Mouse (Mus musculus) large intestine, adult 2 months (tissue): ENCODE data around the gene Olfr1344. TPM values are rescaled to one million over a fixed set of nuclear protein-coding genes. Genes with fewer than 3 reads are reported as not detected.

Experiments used
- polyA plus RNA-seq: library from polyadenylated mRNA; depleted of rRNA; stranded (reverse); fragments of >200 nt; gene quantifications from 2 replicates; pipeline ENCODE4 v1.2.3, GENCODE M21; 2012; rRNA removed

Olfr1344 gene
- polyA plus RNA-seq, 1 experiment = not detected

Other genes with a start within 250 kb of the Olfr1344 start
- 0.15 TPM in 1 of 2 replicates, not detected in the other for gene Galp, start 241.6 kb upstream of the Olfr1344 start, polyA plus RNA-seq
- gene Zscan5b, start 216.4 kb upstream of the Olfr1344 start, polyA plus RNA-seq = not detected in 2 replicates
- 0.31 and 0.45 TPM in 2 replicates for gene Epp13, start 186.0 kb upstream of the Olfr1344 start, polyA plus RNA-seq
- 0.19 and 0.31 TPM in 2 replicates for gene Zfp667, start 152.1 kb upstream of the Olfr1344 start, polyA plus RNA-seq
- 0.09 and 0.12 TPM in 2 replicates for gene Zfp583, start 107.4 kb upstream of the Olfr1344 start, polyA plus RNA-seq
- 0.07 TPM in 1 of 2 replicates, not detected in the other for gene Gm3854, start 94.9 kb upstream of the Olfr1344 start, polyA plus RNA-seq
- gene Zfp78, start 75.4 kb upstream of the Olfr1344 start, polyA plus RNA-seq = 0.10 and 0.23 TPM in 2 replicates
- gene Zfp28, start 55.4 kb upstream of the Olfr1344 start, polyA plus RNA-seq = 0.60 and 0.86 TPM in 2 replicates
- gene Smim17, start 40.0 kb upstream of the Olfr1344 start, polyA plus RNA-seq = not detected in 2 replicates
- not detected in 2 replicates for gene Gm20715, start 28.4 kb upstream of the Olfr1344 start, polyA plus RNA-seq
- gene Olfr1336, start 17.5 kb downstream of the Olfr1344 start, polyA plus RNA-seq = not detected in 2 replicates
- gene Olfr1346, start 28.4 kb downstream of the Olfr1344 start, polyA plus RNA-seq = not detected in 2 replicates
- not detected in 2 replicates for gene Olfr5, start 48.3 kb downstream of the Olfr1344 start, polyA plus RNA-seq
- not detected in 2 replicates for gene Olfr1347, start 61.1 kb downstream of the Olfr1344 start, polyA plus RNA-seq
- not detected in 2 replicates for gene Olfr1348, start 70.1 kb downstream of the Olfr1344 start, polyA plus RNA-seq
- not detected in 2 replicates for gene Olfr1349, start 84.3 kb downstream of the Olfr1344 start, polyA plus RNA-seq
- gene Olfr1350, start 126.2 kb downstream of the Olfr1344 start, polyA plus RNA-seq = not detected in 2 replicates